Mouse (Mus musculus): ENCODE results near the gene Fam78a.
"Not testable (repeated sequence)": the region's sequence is repeated elsewhere in the genome, so short reads cannot be mapped to it uniquely, and the experiment has no call there.

Gene Fam78a

GRCm38 (mm10) chr2:32045375-32045774 lies 39.3 kb downstream of the Fam78a start:
- no peak for DNase-seq (ENCODE audit: extremely low spot score, low read depth, low spot score)

- DNase-seq (ENCODE audit: extremely low spot score, low read depth, low spot score), result no peak
Observed at GRCm38 (mm10) chr2:32043836-32044235, 40.8 kb downstream of the Fam78a start.

GRCm38 (mm10) chr2:32041087-32041486 lies 43.6 kb downstream of the Fam78a start:
- no peak for DNase-seq (ENCODE audit: extremely low spot score, low read depth, low spot score)

- DNase-seq (ENCODE audit: extremely low spot score, low read depth, low spot score), result not testable (repeated sequence)
Observed at GRCm38 (mm10) chr2:32040646-32041045, 44.0 kb downstream of the Fam78a start.

GRCm38 (mm10) chr2:32038661-32039081 lies 46.0 kb downstream of the Fam78a start:
- DNase-seq (ENCODE audit: extremely low spot score, low read depth, low spot score), result no peak

- no peak for DNase-seq (ENCODE audit: extremely low spot score, low read depth, low spot score)
Observed at GRCm38 (mm10) chr2:32037279-32037858, 47.3 kb downstream of the Fam78a start.

GRCm38 (mm10) chr2:32034206-32034605 lies 50.5 kb downstream of the Fam78a start:
- no peak for DNase-seq (ENCODE audit: extremely low spot score, low read depth, low spot score)

GRCm38 (mm10) chr2:32033436-32033835 lies 51.2 kb downstream of the Fam78a start:
- no peak for DNase-seq (ENCODE audit: extremely low spot score, low read depth, low spot score)

GRCm38 (mm10) chr2:32029636-32030035 lies 55.0 kb downstream of the Fam78a start:
- DNase-seq (ENCODE audit: extremely low spot score, low read depth, low spot score), result no peak

- DNase-seq (ENCODE audit: extremely low spot score, low read depth, low spot score), result no peak
Observed at GRCm38 (mm10) chr2:32024372-32024771, 60.3 kb downstream of the Fam78a start.

GRCm38 (mm10) chr2:32020229-32020628 lies 64.4 kb downstream of the Fam78a start:
- DNase-seq (ENCODE audit: extremely low spot score, low read depth, low spot score), result no peak

GRCm38 (mm10) chr2:32019704-32020103 lies 65.0 kb downstream of the Fam78a start:
- DNase-seq (ENCODE audit: extremely low spot score, low read depth, low spot score), result no peak

- DNase-seq (ENCODE audit: extremely low spot score, low read depth, low spot score), result no peak
Observed at GRCm38 (mm10) chr2:32008716-32009115, 75.9 kb downstream of the Fam78a start.

- DNase-seq (ENCODE audit: extremely low spot score, low read depth, low spot score), result no peak
Observed at GRCm38 (mm10) chr2:32008311-32008710, 76.3 kb downstream of the Fam78a start.

Data from hindlimb bud, embryonic 11.5 days (tissue).